Mouse (Mus musculus): Measurements from ENCODE around the gene Wnt16. TPM values are rescaled to one million over a fixed set of nuclear protein-coding genes. Genes with fewer than 3 reads are reported as not detected.
"Not testable (repeated sequence)": the region's sequence is repeated elsewhere in the genome, so short reads cannot be mapped to it uniquely, and the experiment has no call there.

Wnt16 gene
- 0.19 and 0.54 TPM in 2 replicates for polyA plus RNA-seq (2012; rRNA removed)

DNA sequence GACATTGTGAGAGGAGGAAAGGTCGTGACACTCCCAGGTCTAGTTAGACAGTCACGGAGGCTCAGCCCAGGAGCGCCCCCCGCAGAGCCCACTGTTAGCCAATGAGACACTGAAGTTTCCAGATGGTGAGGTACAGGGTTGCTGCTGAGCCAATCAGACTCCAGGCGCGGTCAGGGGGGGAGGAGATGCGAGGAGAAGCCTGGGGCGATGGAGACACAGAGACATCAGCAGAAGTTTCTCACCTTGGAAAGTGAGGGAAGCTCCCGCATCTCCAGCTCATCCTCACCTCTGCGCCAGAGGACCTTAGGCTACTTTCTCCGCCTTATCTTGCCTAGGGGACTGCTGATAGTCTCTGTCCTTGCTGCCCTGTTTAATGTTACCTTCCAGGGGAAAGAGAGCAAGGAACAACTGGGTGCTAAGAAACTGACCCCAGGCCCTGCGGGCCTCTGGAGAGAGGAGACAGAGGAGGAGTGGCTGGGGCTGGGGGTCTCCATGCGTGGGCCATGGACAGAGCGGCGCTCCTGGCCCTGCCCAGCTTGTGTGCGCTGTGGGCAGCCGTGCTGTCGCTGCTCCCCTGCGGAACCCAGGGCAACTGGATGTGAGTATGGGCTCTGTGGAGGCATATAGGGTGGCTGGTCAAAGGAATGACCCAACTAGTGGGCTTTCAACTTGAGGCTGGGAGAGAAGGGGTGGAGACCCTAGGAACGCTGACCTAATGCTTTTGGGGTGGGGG, at the start of gene Wnt16:
Wnt16 (plus strand) TSS at position 224 of the 733 bp plus-strand sequence.
- no peak for DNase-seq
- Histone ChIP-seq H3K4me1 (ENCODE audit: control insufficient read depth, insufficient read depth, low read length) (no peaks in the 10 kb centered on the region; the same call in 1 of the 2 replicates), H3K4me3 (replicated peaks; ENCODE audit: extremely low read depth, low read depth, low read length) (no peak within 1 kb of the TSS)
- TF ChIP-seq CTCF (IDR thresholded peaks at IDR 0.05; ENCODE audit: insufficient read depth, low read length) (no peak), POLR2A (IDR thresholded peaks at IDR 0.05; ENCODE audit: borderline replicate concordance, extremely low read depth, low read depth, low read length) (no peak)
- WGBS: 7% methylated on average over 20 of the region's 20 CpGs

DNA sequence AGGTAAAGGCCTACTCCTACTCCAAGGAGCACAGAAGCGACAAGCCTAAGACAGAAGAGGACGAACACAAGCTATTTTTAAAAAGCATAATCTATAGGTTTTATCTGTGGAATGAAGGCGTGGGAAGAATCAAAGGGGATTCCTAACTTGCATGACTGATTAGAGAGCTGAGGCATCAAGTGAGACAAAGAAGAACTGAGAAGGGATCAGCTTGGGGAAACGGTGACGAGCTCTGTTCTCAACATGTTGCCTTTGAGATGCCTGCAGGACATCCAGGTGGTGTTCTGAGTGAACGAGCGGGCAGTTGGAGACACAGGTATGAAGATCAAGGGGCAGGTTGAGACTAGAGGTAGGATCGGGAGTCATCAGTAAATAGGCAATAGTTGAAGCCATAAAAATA, 44.7 kb upstream of the Wnt16 start:
- DNase-seq: no peak
- TF ChIP-seq POLR2A (IDR thresholded peaks at IDR 0.05; ENCODE audit: borderline replicate concordance, extremely low read depth, low read depth, low read length) (no peak), CTCF (IDR thresholded peaks at IDR 0.05; ENCODE audit: insufficient read depth, low read length) (no peak)
- WGBS: 79% methylated on average over 8 of the region's 8 CpGs
- Histone ChIP-seq H3K4me1 (ENCODE audit: control insufficient read depth, insufficient read depth, low read length) (no peaks in the 10 kb centered on the region), H3K4me3 (replicated peaks; ENCODE audit: extremely low read depth, low read depth, low read length) (no peak overlapping the region)

- 92% methylated on average over 2 of the region's 2 CpGs for WGBS
- no peak for TF ChIP-seq CTCF (IDR thresholded peaks at IDR 0.05; ENCODE audit: insufficient read depth, low read length)
- TF ChIP-seq POLR2A (IDR thresholded peaks at IDR 0.05; ENCODE audit: borderline replicate concordance, extremely low read depth, low read depth, low read length): no peak
- Histone ChIP-seq H3K4me1 (ENCODE audit: control insufficient read depth, insufficient read depth, low read length) (no peaks in the 10 kb centered on the region), H3K4me3 (replicated peaks; ENCODE audit: extremely low read depth, low read depth, low read length) (no peak overlapping the region)
- no peak for DNase-seq
Observed at GRCm38 (mm10) chr6:22246696-22247095, 41.3 kb upstream of the Wnt16 start.

GRCm38 (mm10) chr6:22258784-22259183, 29.2 kb upstream of the Wnt16 start:
- no peak for TF ChIP-seq POLR2A (IDR thresholded peaks at IDR 0.05; ENCODE audit: borderline replicate concordance, extremely low read depth, low read depth, low read length)
- TF ChIP-seq CTCF (IDR thresholded peaks at IDR 0.05; ENCODE audit: insufficient read depth, low read length): no peak
- H3K4me1 ChIP-seq (ENCODE audit: control insufficient read depth, insufficient read depth, low read length): no peaks in the 10 kb centered on the region
- no peak for DNase-seq
- 62% methylated on average over 4 of the region's 4 CpGs for WGBS
- no peak overlapping the region for H3K4me3 ChIP-seq (replicated peaks; ENCODE audit: extremely low read depth, low read depth, low read length)

GRCm38 (mm10) chr6:22262519-22262918, 25.5 kb upstream of the Wnt16 start:
- Histone ChIP-seq H3K4me3 (replicated peaks; ENCODE audit: extremely low read depth, low read depth, low read length) (no peak overlapping the region), H3K4me1 (ENCODE audit: control insufficient read depth, insufficient read depth, low read length) (no peaks in the 10 kb centered on the region)
- TF ChIP-seq CTCF (IDR thresholded peaks at IDR 0.05; ENCODE audit: insufficient read depth, low read length) (no peak), POLR2A (IDR thresholded peaks at IDR 0.05; ENCODE audit: borderline replicate concordance, extremely low read depth, low read depth, low read length) (no peak)
- DNase-seq: no peak
- 68% methylated on average over 4 of the region's 4 CpGs for whole genome bisulfite sequencing

DNA sequence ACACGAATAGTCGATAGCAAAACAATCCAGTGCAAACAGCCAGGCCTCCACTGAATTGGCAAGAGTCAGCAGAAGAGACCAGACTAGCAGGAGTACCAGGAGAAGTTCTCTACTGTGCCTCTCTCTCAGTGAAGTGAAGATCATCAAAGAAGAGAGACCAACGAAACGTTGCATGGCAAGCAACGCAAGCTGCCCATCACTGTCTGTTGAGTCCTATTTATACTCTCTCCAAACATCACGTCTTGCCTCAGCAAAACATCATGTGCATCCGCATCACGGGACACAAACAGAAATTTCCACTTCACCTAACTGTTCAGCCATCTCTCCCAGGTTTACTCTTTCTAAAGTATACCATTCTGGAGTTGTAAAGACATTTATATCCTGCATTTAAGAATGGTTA, 23.9 kb upstream of the Wnt16 start:
- not testable (repeated sequence) for DNase-seq; H3K4me1 ChIP-seq (ENCODE audit: control insufficient read depth, insufficient read depth, low read length); H3K4me3 ChIP-seq (replicated peaks; ENCODE audit: extremely low read depth, low read depth, low read length)
- 81% methylated on average over 8 of the region's 8 CpGs for WGBS

DNA sequence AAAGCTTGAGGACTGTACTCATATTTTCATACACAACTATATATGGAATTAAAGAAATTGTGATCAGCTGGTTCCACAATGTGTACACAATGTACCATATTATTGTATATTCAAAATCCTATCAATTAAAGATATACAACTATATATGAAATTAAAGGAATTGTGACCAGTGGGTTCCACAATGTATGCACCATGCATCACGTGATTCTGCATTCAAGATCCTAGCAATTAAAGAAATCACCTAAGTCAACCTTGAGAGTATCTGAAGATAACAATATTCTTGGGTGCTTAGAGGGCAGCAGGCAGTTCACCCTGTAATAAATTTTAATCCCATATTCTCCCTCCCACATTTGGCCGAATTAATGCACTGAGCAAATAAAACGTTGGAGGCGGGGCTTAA, 22.0 kb upstream of the Wnt16 start:
- 84% methylated on average over 4 of the region's 4 CpGs for WGBS
- Histone ChIP-seq H3K4me1 (ENCODE audit: control insufficient read depth, insufficient read depth, low read length) (no peaks in the 10 kb centered on the region), H3K4me3 (replicated peaks; ENCODE audit: extremely low read depth, low read depth, low read length) (no peak overlapping the region)
- DNase-seq: no peak
- TF ChIP-seq POLR2A (IDR thresholded peaks at IDR 0.05; ENCODE audit: borderline replicate concordance, extremely low read depth, low read depth, low read length): no peak

DNA sequence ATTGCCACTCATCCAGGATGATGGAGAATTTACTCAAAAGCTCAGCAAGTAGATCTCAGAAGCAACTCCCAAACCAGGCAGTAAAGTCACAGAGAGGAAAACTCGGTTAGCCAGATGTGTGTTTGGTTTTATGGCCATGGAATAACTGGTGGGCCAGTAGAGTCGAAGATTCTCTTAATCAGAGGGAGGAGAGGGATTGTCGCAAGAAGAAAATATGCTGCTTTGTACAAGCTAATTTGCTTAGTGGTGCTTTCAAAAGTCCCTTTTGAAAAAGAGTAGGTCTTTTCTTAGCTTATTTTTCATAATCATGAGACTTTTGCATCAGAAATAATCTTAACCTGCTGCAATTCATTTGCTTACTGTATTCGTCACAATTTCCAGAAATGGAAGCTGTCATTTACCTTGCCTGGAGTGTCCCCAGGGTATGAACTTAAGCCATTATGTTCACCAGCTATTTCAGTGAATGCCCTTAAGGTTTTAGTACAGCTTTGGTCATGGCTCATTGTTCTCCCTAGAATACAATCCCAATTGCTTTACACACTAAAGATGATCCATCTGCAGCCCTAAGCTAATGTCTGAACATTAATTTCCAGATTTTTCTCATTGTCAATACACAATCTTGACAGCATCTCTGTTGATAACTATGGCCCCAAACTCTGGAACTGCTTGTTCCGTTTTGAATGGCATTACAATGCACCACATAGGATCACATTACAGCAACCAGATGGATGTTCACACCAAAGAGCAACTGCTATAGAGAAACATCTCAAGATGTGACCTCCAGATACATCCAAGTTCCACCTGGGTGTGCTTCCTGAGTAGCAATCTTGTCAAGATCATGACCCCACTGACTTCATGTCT, 20.0 kb upstream of the Wnt16 start:
- 74% methylated on average over 5 of the region's 5 CpGs for WGBS
- Histone ChIP-seq H3K4me1 (ENCODE audit: control insufficient read depth, insufficient read depth, low read length) (no peaks in the 10 kb centered on the region), H3K4me3 (replicated peaks; ENCODE audit: extremely low read depth, low read depth, low read length) (no peak overlapping the region)
- TF ChIP-seq POLR2A (IDR thresholded peaks at IDR 0.05; ENCODE audit: borderline replicate concordance, extremely low read depth, low read depth, low read length) (no peak), CTCF (IDR thresholded peaks at IDR 0.05; ENCODE audit: insufficient read depth, low read length) (no peak)
- no peak for DNase-seq

GRCm38 (mm10) chr6:22268677-22269076, 19.4 kb upstream of the Wnt16 start:
- DNase-seq: no peak
- TF ChIP-seq POLR2A (IDR thresholded peaks at IDR 0.05; ENCODE audit: borderline replicate concordance, extremely low read depth, low read depth, low read length) (no peak), CTCF (IDR thresholded peaks at IDR 0.05; ENCODE audit: insufficient read depth, low read length) (no peak)
- Histone ChIP-seq H3K4me3 (replicated peaks; ENCODE audit: extremely low read depth, low read depth, low read length) (no peak overlapping the region), H3K4me1 (ENCODE audit: control insufficient read depth, insufficient read depth, low read length) (no peaks in the 10 kb centered on the region)
